Mouse (Mus musculus) kidney, embryonic 16.5 days (tissue): ENCODE data around the gene Rmi2. TPM values are rescaled to one million over a fixed set of nuclear protein-coding genes. Genes with fewer than 3 reads are reported as not detected.

Experiments used
- ATAC-seq: fragments of 200-750 bp; cut with Nextera tagmentation; 2 replicates; pipeline ENCODE4 v1.8.0; 2017; ENCODE audit warnings: moderate TSS enrichment; ENCODE audit not compliant: low FRiP score, low TSS enrichment
- H3K27ac ChIP-seq: fragments of 300-500 bp; sonication (generic); 2 replicates; pipeline ENCODE4 v1.5.1; 2014; ENCODE audit warnings: low read length
- H3K27me3 ChIP-seq: fragments of 300-500 bp; sonication (generic); 2 replicates; pipeline ENCODE4 v1.6.1; 2014; ENCODE audit warnings: low read length, control low read depth, mixed read lengths; ENCODE audit not compliant: insufficient read depth
- H3K36me3 ChIP-seq: fragments of 300-500 bp; sonication (generic); 2 replicates; pipeline ENCODE4 v1.6.1; 2014; ENCODE audit warnings: low read length, control low read depth, mixed read lengths; ENCODE audit not compliant: insufficient read depth
- H3K4me1 ChIP-seq: fragments of 300-500 bp; sonication (generic); 2 replicates; pipeline ENCODE4 v1.6.1; 2014; ENCODE audit warnings: low read length, control low read depth, mixed read lengths; ENCODE audit not compliant: insufficient read depth
- H3K4me2 ChIP-seq: fragments of 300-500 bp; sonication (generic); replicated peaks from 2 replicates; pipeline ENCODE4 v1.6.1; 2014; ENCODE audit warnings: low read depth, low read length
- H3K4me3 ChIP-seq: fragments of 300-500 bp; sonication (generic); 2 replicates; pipeline ENCODE4 v1.5.1; 2014; ENCODE audit warnings: mild to moderate bottlenecking, low read length
- H3K9ac ChIP-seq: fragments of 300-500 bp; sonication (generic); replicated peaks from 2 replicates; pipeline ENCODE4 v1.6.1; 2014; ENCODE audit warnings: low read length
- H3K9me3 ChIP-seq: fragments of 300-500 bp; sonication (generic); 2 replicates; pipeline ENCODE4 v1.6.1; 2016; ENCODE audit warnings: low read length, control low read depth
- WGBS: fragments of 180-500 bp; shearing (Covaris S2); extraction: QIAGEN DNeasy Blood & Tissue Kit; methylation state at CpG from one replicate; pipeline ENCODE4 v1.1.7; 2014; 5-methylcytosine and 5-hydroxymethylcytosine counted together
- polyA plus RNA-seq: library from polyadenylated mRNA; unstranded; fragments of >200 nt; fragmentation: Nextera tagmentation; extraction: Ambion mirVana; gene quantifications from 2 replicates; pipeline ENCODE4 v1.2.1, GENCODE M21; 2015

Gene Rmi2
- polyA plus RNA-seq, 1 experiment from 2014 or later = 2.9 TPM

DNA sequence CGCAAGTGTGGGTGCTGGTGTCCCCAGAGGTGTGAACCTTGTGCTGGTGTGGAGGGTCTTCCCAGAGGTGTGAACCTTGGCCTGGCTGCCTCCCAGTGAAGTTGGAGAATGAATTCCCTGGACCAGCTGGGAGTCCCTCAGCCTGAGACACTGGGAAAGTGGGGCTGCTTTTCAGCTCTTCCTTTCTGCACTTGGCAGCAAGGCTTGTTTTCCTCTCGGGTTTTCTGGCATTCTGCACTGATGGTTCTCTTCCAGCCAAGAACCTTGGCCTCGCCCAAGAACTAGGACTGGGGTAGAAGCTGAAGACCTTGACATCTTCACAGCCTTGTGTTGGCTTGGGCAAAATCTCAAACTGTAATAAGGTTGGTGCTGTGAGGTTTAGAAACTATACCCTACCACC, 26.5 kb downstream of the Rmi2 start:
- Histone ChIP-seq H3K9me3 (no peaks in the 10 kb centered on the region), H3K36me3 (no peaks in the 10 kb centered on the region), H3K9ac (no peak overlapping the region), H3K27ac (no peak overlapping the region), H3K4me2 (no peak overlapping the region), H3K27me3 (no peaks in the 10 kb centered on the region), H3K4me3 (no peak overlapping the region), H3K4me1 (0 out of 2 replicates have a peak, but pooled peaks cover 2% of the 10 kb centered on the region)
- 83% methylated on average over 3 of the region's 3 CpGs for WGBS
- no peak for ATAC-seq

DNA sequence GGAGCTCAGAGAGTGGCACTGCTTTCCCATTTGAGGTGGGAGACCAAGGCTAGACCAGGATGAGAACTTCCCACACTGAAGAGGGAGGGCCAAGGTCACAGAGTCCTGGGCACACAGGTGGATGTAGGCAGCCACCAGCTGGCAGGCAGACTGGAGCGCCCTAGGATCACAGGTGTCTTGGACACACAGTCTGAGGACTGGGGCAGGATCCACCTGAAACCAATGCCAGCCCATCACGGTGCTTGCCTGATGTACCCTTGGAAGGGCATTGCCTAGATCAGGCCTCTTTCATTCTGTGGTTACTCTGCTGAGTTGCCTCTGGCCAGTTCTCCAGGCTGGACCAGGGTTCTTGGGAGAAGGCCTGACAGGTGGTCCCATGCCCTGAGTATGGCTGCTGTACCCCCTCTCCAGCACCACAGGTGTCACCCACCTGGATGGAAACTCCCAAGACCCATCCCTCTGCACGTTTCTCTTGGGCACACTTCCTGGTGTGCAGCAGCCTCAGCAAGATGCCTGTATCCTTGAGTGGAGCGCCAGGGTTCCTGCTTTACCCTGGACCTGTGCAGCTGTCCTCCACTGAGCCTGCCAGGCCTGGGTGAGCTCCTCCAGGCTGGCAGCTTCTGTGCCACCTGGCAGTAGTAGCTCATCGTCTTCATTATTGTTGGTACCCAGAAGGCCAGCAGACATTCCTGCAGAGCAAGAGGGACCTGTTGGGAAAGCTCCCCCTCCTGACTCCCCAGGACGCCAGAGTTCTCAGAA, 30.2 kb downstream of the Rmi2 start:
- Histone ChIP-seq H3K27me3 (no peaks in the 10 kb centered on the region), H3K9ac (no peak overlapping the region), H3K4me2 (no peak overlapping the region), H3K4me3 (no peak overlapping the region), H3K36me3 (no peaks in the 10 kb centered on the region), H3K27ac (no peak overlapping the region), H3K9me3 (no peaks in the 10 kb centered on the region), H3K4me1 (0 out of 2 replicates have a peak, but pooled peaks cover 2% of the 10 kb centered on the region)
- 84% methylated on average over 6 of the region's 6 CpGs for WGBS
- no peak for ATAC-seq

DNA sequence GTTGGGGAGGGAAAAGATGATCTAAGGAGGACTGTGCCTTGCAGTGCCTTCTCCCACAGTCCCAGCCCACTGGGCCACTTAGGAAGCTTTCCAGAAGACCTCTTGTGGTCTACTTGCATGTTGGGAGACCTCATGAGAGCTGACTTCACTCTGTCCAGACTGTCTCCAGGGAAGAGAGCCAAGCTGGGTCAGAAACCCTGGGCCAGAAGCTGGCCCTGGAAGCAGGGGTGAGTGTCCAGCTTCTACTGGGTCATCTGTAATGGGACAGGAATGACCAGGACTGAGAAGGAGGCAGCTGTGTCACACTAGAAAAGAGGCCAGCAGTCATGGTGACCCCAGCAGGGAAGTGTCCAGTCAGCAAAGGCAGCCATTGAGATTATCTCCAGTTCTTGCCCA, 30.7 kb downstream of the Rmi2 start:
- no peak for ATAC-seq
- no peaks in the 10 kb centered on the region for H3K36me3 ChIP-seq
- no peak overlapping the region for H3K27ac ChIP-seq
- no peaks in the 10 kb centered on the region for H3K9me3 ChIP-seq
- 0 out of 2 replicates have a peak, but pooled peaks cover 2% of the 10 kb centered on the region for H3K4me1 ChIP-seq
- H3K4me3 ChIP-seq = no peak overlapping the region
- no peak overlapping the region for H3K4me2 ChIP-seq
- no peaks in the 10 kb centered on the region for H3K27me3 ChIP-seq
- H3K9ac ChIP-seq = no peak overlapping the region

DNA sequence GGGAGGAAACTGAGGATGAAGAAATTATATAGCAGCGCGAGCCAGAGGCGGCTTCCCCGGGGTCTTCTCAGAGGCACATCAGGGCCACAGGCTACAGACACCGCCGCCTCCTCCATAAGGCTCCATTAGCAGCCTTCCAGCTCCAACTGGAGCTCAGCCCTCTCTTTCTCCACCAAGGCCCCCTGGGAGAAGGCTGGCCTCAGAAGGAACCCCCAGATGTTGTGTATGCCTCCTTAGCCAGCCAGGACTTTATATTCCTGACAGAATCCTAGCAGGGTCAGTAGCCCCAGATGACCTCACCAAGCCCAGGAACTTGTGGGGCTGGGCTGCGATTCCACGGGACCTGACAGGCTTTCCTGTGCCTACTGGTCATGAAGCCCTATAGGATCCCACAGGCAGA, 32.0 kb downstream of the Rmi2 start:
- 87% methylated on average over 8 of the region's 8 CpGs for WGBS
- no peak overlapping the region for H3K9ac ChIP-seq
- no peaks in the 10 kb centered on the region for H3K9me3 ChIP-seq
- no peaks in the 10 kb centered on the region for H3K27me3 ChIP-seq
- H3K4me1 ChIP-seq = no peaks in the 10 kb centered on the region
- no peak for ATAC-seq
- no peak overlapping the region for H3K4me3 ChIP-seq
- no peaks in the 10 kb centered on the region for H3K36me3 ChIP-seq
- H3K27ac ChIP-seq = no peak overlapping the region
- H3K4me2 ChIP-seq = no peak overlapping the region

DNA sequence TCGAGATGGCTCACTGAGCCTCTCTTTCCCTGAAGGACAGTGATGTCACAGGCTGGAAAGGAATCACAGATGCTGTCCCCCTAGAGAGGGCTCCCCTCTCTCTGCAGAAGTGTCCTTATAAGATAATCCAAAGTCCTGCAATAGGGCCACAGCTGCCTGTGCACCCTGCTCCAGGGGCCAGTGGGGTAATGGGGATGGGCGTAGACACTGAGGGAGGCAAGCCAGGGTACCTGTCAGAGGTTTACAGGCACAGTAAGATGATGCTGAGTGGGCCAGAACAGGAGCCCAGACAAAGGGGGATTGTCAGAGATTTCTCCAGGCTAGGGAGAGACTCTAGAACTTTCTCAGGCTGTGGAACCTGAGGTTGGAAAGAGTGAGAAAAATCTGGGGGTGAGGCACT, 32.6 kb downstream of the Rmi2 start:
- ATAC-seq = no peak
- 90% methylated on average over 2 of the region's 2 CpGs for WGBS

DNA sequence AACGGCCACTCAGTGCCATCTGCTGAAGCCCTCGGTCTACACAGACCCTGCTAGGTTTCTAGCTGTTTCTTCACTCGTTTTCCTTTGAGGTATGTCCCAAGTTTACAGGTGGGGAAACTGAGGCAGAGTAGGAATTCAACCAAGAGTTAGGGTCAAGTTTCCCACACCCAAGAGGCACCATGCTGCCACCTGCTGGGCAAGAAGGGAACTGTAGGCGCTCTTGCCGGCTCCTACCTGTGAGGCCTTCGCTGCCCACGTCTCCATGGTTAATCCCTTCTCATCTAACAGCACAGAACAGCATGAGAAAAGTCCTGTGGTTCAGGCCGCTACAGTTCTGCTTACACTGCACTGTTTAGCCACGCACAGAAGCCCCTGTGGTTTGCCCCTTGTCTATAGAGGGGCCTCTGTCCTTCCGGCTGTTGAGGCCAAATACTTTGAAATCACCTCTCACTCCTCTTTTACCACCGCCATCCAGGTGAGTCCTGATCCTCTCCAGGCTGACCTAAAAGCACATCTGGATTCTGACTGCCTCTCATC, 33.1 kb downstream of the Rmi2 start:
- H3K4me2 ChIP-seq = no peak overlapping the region
- no peak; the same call in 1 of the 2 replicates for ATAC-seq
- H3K27ac ChIP-seq = no peak overlapping the region
- no peaks in the 10 kb centered on the region for H3K9me3 ChIP-seq
- H3K9ac ChIP-seq = no peak overlapping the region
- no peaks in the 10 kb centered on the region for H3K27me3 ChIP-seq
- no peaks in the 10 kb centered on the region for H3K36me3 ChIP-seq
- no peaks in the 10 kb centered on the region for H3K4me1 ChIP-seq
- 39% methylated on average over 11 of the region's 11 CpGs for whole genome bisulfite sequencing
- H3K4me3 ChIP-seq = no peak overlapping the region

More for the DNA sequence above, 32.6 kb downstream of the Rmi2 start:
- Histone ChIP-seq H3K4me3 (no peak overlapping the region), H3K9ac (no peak overlapping the region), H3K27me3 (no peaks in the 10 kb centered on the region), H3K36me3 (no peaks in the 10 kb centered on the region), H3K4me1 (no peaks in the 10 kb centered on the region), H3K9me3 (no peaks in the 10 kb centered on the region), H3K4me2 (no peak overlapping the region), H3K27ac (no peak overlapping the region)

DNA sequence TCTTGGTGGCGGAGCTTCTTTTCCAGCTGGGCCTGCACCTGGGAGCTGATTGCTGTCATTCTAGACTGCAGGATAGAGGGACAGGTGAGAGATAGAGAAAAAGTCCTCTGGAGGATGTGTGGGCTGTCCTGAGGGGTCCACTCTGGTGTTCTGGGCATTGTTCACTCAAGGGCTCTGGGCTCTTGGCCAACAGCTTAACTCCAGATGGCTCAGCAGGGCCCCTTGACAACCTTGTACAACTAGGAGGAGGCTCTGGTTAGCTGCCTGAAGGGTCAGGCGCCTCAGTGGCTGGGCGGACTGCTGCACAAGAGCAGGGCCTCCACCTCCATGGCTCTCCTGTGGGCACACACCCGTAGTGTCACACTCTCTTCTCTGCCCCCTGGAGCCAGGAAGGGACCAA, 36.1 kb downstream of the Rmi2 start:
- Histone ChIP-seq H3K27ac (no peak overlapping the region), H3K4me2 (no peak overlapping the region), H3K36me3 (no peaks in the 10 kb centered on the region), H3K9ac (no peak overlapping the region), H3K4me3 (no peak overlapping the region), H3K9me3 (no peaks in the 10 kb centered on the region), H3K27me3 (no peaks in the 10 kb centered on the region), H3K4me1 (no peaks in the 10 kb centered on the region)
- WGBS = 66% methylated on average over 4 of the region's 4 CpGs
- no peak for ATAC-seq

DNA sequence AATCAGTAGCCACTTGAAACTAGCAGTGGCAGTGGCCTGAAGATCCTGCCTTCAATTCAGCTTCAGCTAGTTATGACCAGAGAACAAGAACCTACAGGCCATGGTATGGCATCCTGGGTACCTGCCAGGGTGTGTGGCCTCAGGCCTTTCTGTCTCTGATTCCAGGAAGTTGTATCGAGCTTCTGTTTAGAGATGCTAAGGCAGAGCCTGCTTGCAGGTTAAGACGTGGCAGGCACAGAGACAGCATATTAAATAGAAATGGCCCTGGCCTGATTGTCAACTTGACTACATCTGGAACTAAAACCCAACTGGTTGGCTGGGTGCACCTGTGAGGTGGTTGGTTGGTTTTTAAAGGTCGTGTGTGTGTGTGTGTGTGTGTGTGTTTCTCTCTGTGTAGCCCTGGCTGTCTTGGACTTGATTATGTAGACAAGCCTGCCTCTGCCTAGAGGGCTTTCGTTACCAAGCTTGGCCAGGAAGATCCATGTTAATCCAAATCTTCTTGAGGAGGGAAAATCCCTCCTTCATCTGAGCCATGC, 38.0 kb downstream of the Rmi2 start:
- Histone ChIP-seq H3K4me1 (no peaks in the 10 kb centered on the region), H3K9ac (no peak overlapping the region), H3K36me3 (no peaks in the 10 kb centered on the region), H3K27me3 (no peaks in the 10 kb centered on the region), H3K4me2 (no peak overlapping the region), H3K9me3 (no peaks in the 10 kb centered on the region), H3K4me3 (no peak overlapping the region), H3K27ac (no peak overlapping the region)
- 71% methylated on average over 4 of the region's 4 CpGs for WGBS
- ATAC-seq = no peak

DNA sequence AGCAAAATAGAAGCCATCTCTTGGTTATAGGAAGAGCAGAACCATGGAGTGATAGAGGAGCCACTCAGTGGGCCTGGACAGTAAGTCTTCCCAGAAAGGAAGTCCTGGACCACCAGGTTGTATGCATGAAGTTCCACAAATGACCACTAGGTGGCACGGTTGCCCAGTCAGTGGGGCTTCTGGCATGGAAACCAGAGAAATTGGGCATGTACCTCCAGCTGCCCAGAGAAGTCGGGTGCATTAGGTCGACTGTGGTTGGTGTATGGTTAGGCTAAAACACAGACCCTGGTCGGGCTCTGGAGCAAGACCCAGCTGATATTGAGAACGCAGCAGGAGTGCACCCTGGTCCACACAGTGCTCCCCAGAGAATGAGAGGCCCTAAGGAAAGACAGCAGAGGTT, 38.8 kb downstream of the Rmi2 start:
- Histone ChIP-seq H3K9ac (no peak overlapping the region), H3K27ac (no peak overlapping the region), H3K27me3 (no peaks in the 10 kb centered on the region), H3K9me3 (no peaks in the 10 kb centered on the region), H3K4me3 (no peak overlapping the region), H3K36me3 (no peaks in the 10 kb centered on the region), H3K4me2 (no peak overlapping the region), H3K4me1 (no peaks in the 10 kb centered on the region)
- 2% methylated on average over 5 of the region's 5 CpGs for WGBS
- ATAC-seq = 0 out of 2 replicates have a peak, but pooled peaks have one; percentile 1

DNA sequence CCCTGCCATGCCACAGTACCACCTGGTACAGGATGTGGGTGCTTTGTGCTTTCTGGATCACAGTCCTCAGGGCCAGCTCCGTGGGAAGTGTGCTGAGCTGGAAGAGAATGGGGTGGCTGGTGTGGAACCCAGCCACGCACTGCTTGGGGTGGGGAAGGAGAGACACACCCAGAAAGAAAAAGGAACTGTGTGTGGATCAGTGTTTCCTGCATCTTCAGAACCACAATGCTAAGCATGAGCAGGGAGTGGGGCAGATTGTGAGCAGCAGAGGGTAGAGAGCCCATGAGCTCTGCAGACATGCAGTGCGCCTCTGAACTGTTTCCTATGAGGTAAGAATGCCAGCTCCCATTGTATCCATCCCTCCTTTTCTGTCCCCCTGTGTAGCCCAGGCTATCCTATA, 43.4 kb downstream of the Rmi2 start:
- H3K27me3 ChIP-seq = no peaks in the 10 kb centered on the region
- no peak overlapping the region for H3K9ac ChIP-seq
- H3K4me3 ChIP-seq = no peak overlapping the region
- no peak overlapping the region for H3K27ac ChIP-seq
- no peak overlapping the region for H3K4me2 ChIP-seq
- 83% methylated on average over 3 of the region's 3 CpGs for WGBS
- no peaks in the 10 kb centered on the region for H3K4me1 ChIP-seq
- no peaks in the 10 kb centered on the region for H3K9me3 ChIP-seq
- H3K36me3 ChIP-seq = no peaks in the 10 kb centered on the region
- no peak for ATAC-seq
